8 mouse cellular contexts compared by ENCODE assay signal in the genomic region with DNA sequence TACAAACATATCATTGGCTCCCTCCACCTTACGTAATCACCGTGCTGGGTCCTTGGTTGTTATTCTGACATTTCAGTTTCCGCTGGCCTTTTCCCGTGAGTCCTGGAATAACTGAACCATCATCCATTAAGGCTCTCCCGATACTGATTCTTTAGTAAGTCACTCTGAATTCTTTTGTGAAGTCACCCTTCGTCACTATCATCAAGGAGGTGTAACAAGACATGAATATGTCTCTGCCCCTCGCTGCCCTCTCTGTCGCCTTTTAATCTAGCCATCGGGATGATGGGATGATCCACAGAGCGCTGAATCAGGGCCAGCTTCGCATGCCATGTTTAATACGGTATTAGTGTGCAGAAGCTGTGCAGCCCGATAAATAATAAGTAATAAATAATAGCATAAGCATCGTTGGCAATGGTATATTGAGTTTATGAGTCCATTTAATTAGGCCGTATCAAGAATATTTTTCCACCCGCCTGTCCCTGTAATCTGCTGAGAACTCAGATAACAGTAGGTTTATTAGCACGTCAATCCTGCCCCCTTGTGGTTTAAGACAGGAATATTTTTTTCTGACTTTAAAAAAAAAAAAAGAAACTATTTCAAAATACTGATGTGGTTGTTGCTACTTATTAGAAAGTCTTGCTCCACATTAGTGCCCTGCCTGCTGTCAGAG. TPM values are rescaled to one million over a fixed set of nuclear protein-coding genes. Genes with fewer than 3 reads are reported as not detected.
DNase-seq lines count a peak whose midpoint lies in the region; ATAC-seq lines count a peak whose summit lies in the region.

No protein-coding gene starts in this region.

- H3K27me3 ChIP-seq in forebrain, embryonic 15.5 days: no peaks in the 10 kb centered on the region
- no peaks in the 10 kb centered on the region for H3K27me3 ChIP-seq in intestine, embryonic 14.5 days (replicated peaks; ENCODE audit: control insufficient read depth, insufficient read depth, low read length)
- H3K27me3 ChIP-seq in limb, embryonic 13.5 days: no peaks in the 10 kb centered on the region

- H3K36me3 ChIP-seq in forebrain, embryonic 15.5 days: no peaks in the 10 kb centered on the region
- 0 out of 2 replicates have a peak, but pooled peaks cover 2% of the 10 kb centered on the region for H3K36me3 ChIP-seq in intestine, embryonic 14.5 days (ENCODE audit: control insufficient read depth, insufficient read depth, low read length)
- H3K36me3 ChIP-seq in limb, embryonic 13.5 days: no peaks in the 10 kb centered on the region

- H3K9me3 ChIP-seq in forebrain, embryonic 15.5 days: no peaks in the 10 kb centered on the region
- no peaks in the 10 kb centered on the region for H3K9me3 ChIP-seq in intestine, embryonic 14.5 days (ENCODE audit: control insufficient read depth, low read length)
- no peaks in the 10 kb centered on the region for H3K9me3 ChIP-seq in limb, embryonic 13.5 days

- peak; percentile 36 for DNase-seq in kidney, adult 18-20 months
- DNase-seq in kidney, adult 11 months: no peak
- peak; percentile 53 for DNase-seq in cerebellum, adult 11 months
- DNase-seq in intestine, embryonic 14.5 days (ENCODE audit: low spot score): no peak
- peak; percentile 33 for DNase-seq in neural tube, embryonic 10.5 days (ENCODE audit: extremely low spot score, low spot score)
- no peak for DNase-seq in urinary bladder, postnatal 4 days (ENCODE audit: low spot score in 2 of 2)

- H3K9ac ChIP-seq in forebrain, embryonic 15.5 days (replicated peaks): peak overlapping the region; percentile 56
- H3K9ac ChIP-seq in intestine, embryonic 14.5 days (ENCODE audit: low read length): no peak overlapping the region
- H3K9ac ChIP-seq in limb, embryonic 13.5 days: no peak overlapping the region

- H3K4me1 ChIP-seq in forebrain, embryonic 15.5 days: peaks cover 22% of the 10 kb centered on the region
- 0 out of 2 replicates have a peak, but pooled peaks cover 3% of the 10 kb centered on the region for H3K4me1 ChIP-seq in intestine, embryonic 14.5 days (replicated peaks; ENCODE audit: control insufficient read depth, insufficient read depth, low read length)
- H3K4me1 ChIP-seq in limb, embryonic 13.5 days: peaks cover 30% of the 10 kb centered on the region

- peak overlapping the region; percentile 41 for H3K4me3 ChIP-seq in forebrain, embryonic 15.5 days
- peak overlapping the region; percentile 16 for H3K4me3 ChIP-seq in intestine, embryonic 14.5 days (ENCODE audit: low read depth, low read length)
- peak overlapping the region; percentile 31 for H3K4me3 ChIP-seq in limb, embryonic 13.5 days

- peak overlapping the region; percentile 78 for H3K27ac ChIP-seq in forebrain, embryonic 15.5 days (replicated peaks)
- no peak overlapping the region for H3K27ac ChIP-seq in intestine, embryonic 14.5 days (ENCODE audit: low read depth)
- H3K27ac ChIP-seq in limb, embryonic 13.5 days: no peak overlapping the region

- 29% methylated on average over 17 of the region's 17 CpGs for WGBS in forebrain, embryonic 15.5 days
- 33% methylated on average over 17 of the region's 17 CpGs for WGBS in intestine, embryonic 14.5 days
- WGBS in limb, embryonic 13.5 days: 34% methylated on average over 17 of the region's 17 CpGs

- ATAC-seq in forebrain, embryonic 15.5 days (replicated peaks): peak; percentile 23; the same call in 1 of the 2 replicates
- no peak for ATAC-seq in intestine, embryonic 14.5 days (replicated peaks; ENCODE audit: low FRiP score, low TSS enrichment, low read depth)
- no peak for ATAC-seq in limb, embryonic 13.5 days (ENCODE audit: low FRiP score, low read depth)

- peak overlapping the region; percentile 59 for H3K4me2 ChIP-seq in forebrain, embryonic 15.5 days (replicated peaks)
- H3K4me2 ChIP-seq in intestine, embryonic 14.5 days (ENCODE audit: low read length): peak overlapping the region; percentile 50
- H3K4me2 ChIP-seq in limb, embryonic 13.5 days (replicated peaks): peak overlapping the region; percentile 61

RNA-seq across cellular contexts. Expression of a gene that starts 33.8 kb away (rescaled TPM):
- 63.5 and 67.8 TPM in 2 replicates for polyA plus RNA-seq in forebrain, embryonic 15.5 days (2015; fragmentation: Nextera tagmentation; extraction: Ambion mirVana)
- polyA plus RNA-seq in intestine, embryonic 14.5 days (2014; fragmentation: Nextera tagmentation; extraction: Ambion mirVana): 39.7 and 46.7 TPM in 2 replicates
- 47.3 and 49.5 TPM in 2 replicates for polyA plus RNA-seq in limb, embryonic 13.5 days (2015; fragmentation: Nextera tagmentation; extraction: Ambion mirVana)

RNA-seq across cellular contexts. Expression of a gene that starts 47.5 kb away (rescaled TPM):
- polyA plus RNA-seq in forebrain, embryonic 15.5 days (2015; fragmentation: Nextera tagmentation; extraction: Ambion mirVana): 4.0 and 4.5 TPM in 2 replicates
- polyA plus RNA-seq in intestine, embryonic 14.5 days (2014; fragmentation: Nextera tagmentation; extraction: Ambion mirVana): 66.6 and 85.8 TPM in 2 replicates
- 40.5 and 42.8 TPM in 2 replicates for polyA plus RNA-seq in limb, embryonic 13.5 days (2015; fragmentation: Nextera tagmentation; extraction: Ambion mirVana)

Comparison
In these comparisons a context has a peak if more than half of its experiments do, and no peak if none do; other contexts are left out.
1. DNase-seq: peak in kidney, adult 18-20 months (single experiment), cerebellum, adult 11 months (single experiment) and neural tube, embryonic 10.5 days (single experiment); none in kidney, adult 11 months (single experiment), intestine, embryonic 14.5 days (single experiment) and urinary bladder, postnatal 4 days (0 of 2).
2. Peak in every context shown above with its lines, with median percentiles within 50 percentile points of each other: H3K4me2 ChIP-seq and H3K4me3 ChIP-seq.